Mouse (Mus musculus): ENCODE data around the gene Hcrtr1.

DNA sequence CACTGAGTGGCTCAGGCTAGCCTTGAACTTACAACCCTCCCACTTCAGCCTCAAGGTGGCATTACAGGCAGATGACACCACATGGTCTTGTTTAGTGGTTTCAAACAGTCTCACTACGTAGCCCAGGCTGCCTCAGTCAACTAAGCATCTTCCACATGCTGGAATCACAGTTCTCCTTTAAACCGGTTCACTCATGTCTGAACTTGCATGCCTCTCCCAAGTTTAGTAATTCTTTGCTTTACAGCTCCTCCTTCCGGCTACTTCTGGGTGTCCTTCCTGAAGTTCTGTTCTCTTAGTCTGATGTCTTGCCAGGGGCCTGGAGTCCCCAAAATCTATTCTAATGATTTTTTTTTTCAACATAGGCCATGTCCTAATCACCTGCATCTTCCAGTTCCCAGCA lies 15.1 kb upstream of the Hcrtr1 start:
- TF ChIP-seq GATA1 (IDR thresholded peaks at IDR 0.05; ENCODE audit: borderline replicate concordance, low read length): no peak
- no peak for TF ChIP-seq FLI1 (IDR thresholded peaks at IDR 0.05; ENCODE audit: low read length)
